Mouse (Mus musculus): ENCODE measurements around the gene Hoxc5.

GRCm38 (mm10) chr15:103042209-103042608 is 75.0 kb downstream of the Hoxc5 start:
- TF ChIP-seq CTCF (IDR thresholded peaks at IDR 0.05; ENCODE audit: low read depth) (no peak), EP300 (IDR thresholded peaks at IDR 0.05; ENCODE audit: low read depth) (no peak)
